Mouse (Mus musculus) liver, adult 2 months (tissue): ENCODE data around the gene Fam114a1.

ENCODE experiments used
- CTCF ChIP-seq: fragments of 200-500 bp; IDR thresholded peaks from 2 replicates; pipeline ENCODE4 v1.5.1; 2011; ENCODE audit warnings: low read depth, low read length, control low read depth
- POLR2A ChIP-seq: fragments of 200-500 bp; IDR thresholded peaks from 2 replicates; pipeline ENCODE4 v1.6.1; 2011; ENCODE audit warnings: low read length, control low read depth; ENCODE audit not compliant: insufficient read depth; ENCODE audit errors: extremely low read depth

DNA sequence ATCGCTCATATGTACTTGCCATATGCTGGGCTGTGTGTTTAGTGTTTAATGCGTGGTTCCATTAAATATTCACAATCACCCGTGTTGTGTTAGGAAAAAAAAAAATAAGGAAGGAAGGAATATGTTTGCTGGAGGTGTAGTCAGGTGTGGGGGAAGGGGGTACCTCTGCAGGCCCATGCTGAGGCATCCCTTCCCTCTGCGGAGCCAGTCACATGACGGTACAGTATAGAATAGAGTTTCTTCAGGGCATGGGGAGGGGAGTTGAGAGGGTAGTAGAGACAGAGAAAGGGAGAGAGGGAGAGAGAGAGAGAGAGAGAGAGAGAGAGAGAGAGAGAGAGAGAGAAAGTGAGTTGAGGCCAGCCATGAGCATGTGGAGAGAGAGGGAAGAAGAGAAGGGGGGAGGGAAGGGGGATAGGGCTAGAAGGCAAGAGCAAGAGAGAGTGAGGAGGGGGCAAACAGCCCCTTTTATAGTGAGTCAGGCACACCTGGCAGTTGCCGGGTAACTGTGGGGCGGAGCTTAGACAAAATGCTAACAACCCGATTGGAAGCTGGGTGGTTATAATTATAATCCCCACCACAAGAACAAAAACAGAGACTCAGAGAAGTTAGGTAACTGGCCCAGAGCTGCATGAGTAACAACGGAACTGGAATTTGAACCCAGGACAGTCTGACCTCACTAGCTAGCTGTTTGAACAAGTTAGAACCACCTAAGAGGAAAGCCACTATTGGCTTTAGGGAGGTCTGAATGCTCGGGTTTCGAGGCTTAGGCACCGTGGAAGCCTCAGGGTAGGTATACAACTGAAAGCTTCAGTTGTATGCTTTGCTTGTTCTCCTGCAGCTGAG, 76.8 kb downstream of the Fam114a1 start:
- TF ChIP-seq CTCF (no peak), POLR2A (no peak)
